Mouse (Mus musculus) hindbrain, embryonic 11.5 days (tissue): ENCODE data around the gene Miga2. TPM values are rescaled to one million over a fixed set of nuclear protein-coding genes. Genes with fewer than 3 reads are reported as not detected.
A peak's percentile ranks its signal among the peaks of the same experiment; 100 is the strongest.

Experiments used
- ATAC-seq: fragments of 200-750 bp; cut with Nextera tagmentation; 2 replicates; pipeline ENCODE4 v1.8.0; 2017; ENCODE audit warnings: mild to moderate bottlenecking, moderate TSS enrichment, moderate library complexity; ENCODE audit not compliant: low FRiP score
- DNase-seq: peaks from one replicate; pipeline ENCODE4 v3.0.0-alpha.2; 2015; ENCODE audit warnings: low spot score
- H3K27ac ChIP-seq: fragments of 300-500 bp; sonication (generic); 2 replicates; pipeline ENCODE4 v1.5.1; 2014; ENCODE audit warnings: mild to moderate bottlenecking, low read depth, low read length
- H3K27me3 ChIP-seq: fragments of 300-500 bp; sonication (generic); 2 replicates; pipeline ENCODE4 v1.6.1; 2014; ENCODE audit warnings: mild to moderate bottlenecking, low read length, moderate library complexity, mixed read lengths; ENCODE audit not compliant: control insufficient read depth, insufficient read depth
- H3K36me3 ChIP-seq: fragments of 300-500 bp; sonication (generic); 2 replicates; pipeline ENCODE4 v1.6.1; 2014; ENCODE audit warnings: mild to moderate bottlenecking, low read length, moderate library complexity, mixed read lengths; ENCODE audit not compliant: control insufficient read depth, insufficient read depth
- H3K4me1 ChIP-seq: fragments of 300-500 bp; sonication (generic); replicated peaks from 2 replicates; pipeline ENCODE4 v1.6.1; 2014; ENCODE audit warnings: low read length, mixed read lengths; ENCODE audit not compliant: control insufficient read depth, insufficient read depth
- H3K4me2 ChIP-seq: fragments of 300-500 bp; sonication (generic); replicated peaks from 2 replicates; pipeline ENCODE4 v1.6.1; 2014; ENCODE audit warnings: mild to moderate bottlenecking, low read depth, low read length
- H3K4me3 ChIP-seq: fragments of 300-500 bp; sonication (generic); 2 replicates; pipeline ENCODE4 v1.5.1; 2014; ENCODE audit warnings: low read depth, low read length
- H3K9ac ChIP-seq: fragments of 300-500 bp; sonication (generic); 2 replicates; pipeline ENCODE4 v1.6.1; 2014; ENCODE audit warnings: low read depth, low read length
- H3K9me3 ChIP-seq: fragments of 300-500 bp; sonication (generic); 2 replicates; pipeline ENCODE4 v1.6.1; 2016; ENCODE audit warnings: low read length; ENCODE audit not compliant: control insufficient read depth
- WGBS: fragments of 180-500 bp; shearing (Covaris S2); extraction: QIAGEN DNeasy Blood & Tissue Kit; methylation state at CpG from one replicate; pipeline ENCODE4 v1.1.7; 2014; 5-methylcytosine and 5-hydroxymethylcytosine counted together
- polyA plus RNA-seq: library from polyadenylated mRNA; unstranded; fragments of >200 nt; fragmentation: Nextera tagmentation; extraction: Ambion mirVana; gene quantifications from 2 replicates; pipeline ENCODE4 v1.2.1, GENCODE M21; 2014

Miga2 gene
- polyA plus RNA-seq, 1 experiment from 2014 or later: 18.6 TPM

GRCm38 (mm10) chr2:30356266-30356665 is 7.8 kb upstream of the Miga2 start:
- peaks cover 5% of the 10 kb centered on the region; the same call in 1 of the 2 replicates for H3K4me1 ChIP-seq

DNA sequence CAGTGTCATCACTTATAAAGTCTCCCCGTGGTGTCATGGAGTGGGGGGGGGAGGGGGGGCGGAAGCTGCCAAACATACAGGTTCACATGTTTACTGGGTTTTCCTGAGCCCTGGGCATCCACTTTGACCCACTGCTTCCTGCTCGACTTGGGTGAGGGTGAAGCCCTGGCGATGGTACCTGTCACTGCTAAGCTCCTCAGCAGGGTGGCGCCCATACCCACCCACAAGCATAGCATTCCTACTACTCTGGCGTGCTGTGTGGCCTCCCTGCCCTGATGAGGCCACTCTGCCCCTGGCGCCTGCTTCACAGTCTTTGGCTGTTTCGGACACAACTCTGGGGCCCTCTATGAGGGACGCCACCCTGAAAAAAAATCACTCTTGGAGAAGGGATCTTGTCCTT is 7.1 kb upstream of the Miga2 start:
- H3K9me3 ChIP-seq: no peaks in the 10 kb centered on the region
- H3K4me2 ChIP-seq: no peak overlapping the region
- DNase-seq: no peak
- no peak overlapping the region for H3K4me3 ChIP-seq
- no peaks in the 10 kb centered on the region for H3K36me3 ChIP-seq
- H3K9ac ChIP-seq: no peak overlapping the region
- ATAC-seq: no peak
- no peaks in the 10 kb centered on the region for H3K27me3 ChIP-seq
- peaks cover 5% of the 10 kb centered on the region; the same call in 1 of the 2 replicates for H3K4me1 ChIP-seq
- H3K27ac ChIP-seq: no peak overlapping the region
- 70% methylated on average over 9 of the region's 9 CpGs for WGBS

More at GRCm38 (mm10) chr2:30356266-30356665, 7.8 kb upstream of the Miga2 start:
- Histone ChIP-seq H3K27me3 (no peaks in the 10 kb centered on the region), H3K27ac (no peak overlapping the region), H3K36me3 (no peaks in the 10 kb centered on the region), H3K9ac (0 out of 2 replicates have a peak overlapping the region, but pooled peaks have one; percentile 19), H3K4me3 (no peak overlapping the region), H3K9me3 (no peaks in the 10 kb centered on the region), H3K4me2 (no peak overlapping the region)
- DNase-seq: no peak
- 58% methylated on average over 4 of the region's 4 CpGs for WGBS
- ATAC-seq: no peak

GRCm38 (mm10) chr2:30357552-30358510 is 6.2 kb upstream of the Miga2 start:
- no peak overlapping the region for H3K27ac ChIP-seq

GRCm38 (mm10) chr2:30358533-30359531 is 5.2 kb upstream of the Miga2 start, which contains the start of gene Sh3glb2:
Gene Sh3glb2, minus strand, starts transcription at chr2:30359337.
- peak within 1 kb of the TSS; percentile 91 for H3K4me2 ChIP-seq
- H3K9me3 ChIP-seq: no peaks in the 10 kb centered on the region
- peaks cover 5% of the 10 kb centered on the region; the same call in 1 of the 2 replicates for H3K4me1 ChIP-seq
- H3K4me3 ChIP-seq: peak within 1 kb of the TSS; percentile 70
- DNase-seq: peak; percentile 94
- no peaks in the 10 kb centered on the region for H3K36me3 ChIP-seq
- peak; percentile 72 for ATAC-seq
- H3K9ac ChIP-seq: peak within 1 kb of the TSS; percentile 78
- no peaks in the 10 kb centered on the region for H3K27me3 ChIP-seq
- peak within 1 kb of the TSS; percentile 51 for H3K27ac ChIP-seq
- 3% methylated on average over 65 of the region's 73 CpGs for WGBS

More at GRCm38 (mm10) chr2:30357552-30358510, 6.2 kb upstream of the Miga2 start:
- Histone ChIP-seq H3K27me3 (no peaks in the 10 kb centered on the region), H3K4me1 (peaks cover 5% of the 10 kb centered on the region; the same call in 1 of the 2 replicates), H3K4me3 (peak overlapping the region; percentile 70), H3K9ac (no peak overlapping the region; the same call in 1 of the 2 replicates), H3K36me3 (no peaks in the 10 kb centered on the region), H3K4me2 (peak overlapping the region; percentile 91), H3K9me3 (no peaks in the 10 kb centered on the region)
- WGBS: 56% methylated on average over 8 of the region's 8 CpGs
- DNase-seq (peak; percentile 21), ATAC-seq (no peak)

DNA sequence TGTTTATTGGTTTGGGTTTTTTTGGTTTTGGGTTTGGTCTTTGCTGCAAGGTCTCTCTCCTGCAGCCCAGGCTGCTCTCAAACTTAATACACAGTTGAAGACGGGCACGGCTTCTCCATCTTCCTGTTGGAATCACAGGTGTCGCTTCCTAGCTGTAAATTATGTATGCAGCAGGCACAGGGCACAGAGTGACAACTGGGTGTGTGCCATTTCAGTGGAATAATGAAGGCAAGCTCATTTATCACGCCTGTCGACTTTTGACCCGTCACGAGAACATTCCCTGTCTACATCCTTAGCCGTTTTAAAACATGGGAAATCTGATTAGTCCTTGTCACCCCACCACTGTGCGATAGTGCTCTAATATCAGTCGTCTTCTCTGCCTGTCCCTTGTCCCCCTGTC is 3.4 kb upstream of the Miga2 start:
- DNase-seq (no peak), ATAC-seq (no peak)
- no peaks in the 10 kb centered on the region for H3K27me3 ChIP-seq
- no peaks in the 10 kb centered on the region for H3K9me3 ChIP-seq
- H3K36me3 ChIP-seq: no peaks in the 10 kb centered on the region
- H3K27ac ChIP-seq: no peak overlapping the region
- no peak overlapping the region for H3K4me2 ChIP-seq
- H3K4me3 ChIP-seq: no peak overlapping the region
- WGBS: 61% methylated on average over 10 of the region's 10 CpGs
- no peak overlapping the region for H3K9ac ChIP-seq
- H3K4me1 ChIP-seq: peaks cover 13% of the 10 kb centered on the region

GRCm38 (mm10) chr2:30362865-30363264 is 1.2 kb upstream of the Miga2 start:
- H3K27ac ChIP-seq: no peak overlapping the region

GRCm38 (mm10) chr2:30365281-30366069 is 1.4 kb downstream of the Miga2 start:
- WGBS: 94% methylated on average over 2 of the region's 2 CpGs
- peak overlapping the region; percentile 88 for H3K4me2 ChIP-seq
- H3K4me3 ChIP-seq: peak overlapping the region; percentile 93; the same call in 1 of the 2 replicates
- no peak overlapping the region for H3K27ac ChIP-seq
- DNase-seq: no peak
- no peaks in the 10 kb centered on the region for H3K27me3 ChIP-seq
- peak overlapping the region; percentile 88; the same call in 1 of the 2 replicates for H3K9ac ChIP-seq
- no peak for ATAC-seq
- no peaks in the 10 kb centered on the region for H3K9me3 ChIP-seq
- H3K4me1 ChIP-seq: peaks cover 8% of the 10 kb centered on the region
- H3K36me3 ChIP-seq: 0 out of 2 replicates have a peak, but pooled peaks cover 2% of the 10 kb centered on the region

More at GRCm38 (mm10) chr2:30362865-30363264, 1.2 kb upstream of the Miga2 start:
- Histone ChIP-seq H3K27me3 (no peaks in the 10 kb centered on the region), H3K4me2 (no peak overlapping the region), H3K9ac (no peak overlapping the region), H3K4me3 (no peak overlapping the region), H3K9me3 (no peaks in the 10 kb centered on the region), H3K36me3 (no peaks in the 10 kb centered on the region), H3K4me1 (peaks cover 13% of the 10 kb centered on the region)
- ATAC-seq: no peak
- 75% methylated on average over 5 of the region's 5 CpGs for WGBS
- DNase-seq: no peak
